Mouse (Mus musculus) heart, embryonic 11.5 days (tissue): Measurements from ENCODE around the gene Txndc11. TPM values are rescaled to one million over a fixed set of nuclear protein-coding genes. Genes with fewer than 3 reads are reported as not detected.

ENCODE experiments used
- ATAC-seq: fragments of 200-750 bp; cut with Nextera tagmentation; replicated peaks from 2 replicates; pipeline ENCODE4 v1.8.0; 2017; ENCODE audit warnings: moderate library complexity; ENCODE audit not compliant: insufficient number of reproducible peaks, low FRiP score, low TSS enrichment
- H3K27ac ChIP-seq: fragments of 300-500 bp; sonication (generic); 2 replicates; pipeline ENCODE4 v1.5.1; 2014; ENCODE audit warnings: mild to moderate bottlenecking, low read depth, low read length
- H3K27me3 ChIP-seq: fragments of 300-500 bp; sonication (generic); 2 replicates; pipeline ENCODE4 v1.6.1; 2014; ENCODE audit warnings: mild to moderate bottlenecking, low read length, mixed read lengths; ENCODE audit not compliant: control insufficient read depth, insufficient read depth
- H3K36me3 ChIP-seq: fragments of 300-500 bp; sonication (generic); 2 replicates; pipeline ENCODE4 v1.6.1; 2014; ENCODE audit warnings: mild to moderate bottlenecking, low read length, moderate library complexity, mixed read lengths; ENCODE audit not compliant: control insufficient read depth, insufficient read depth
- H3K4me1 ChIP-seq: fragments of 300-500 bp; sonication (generic); 2 replicates; pipeline ENCODE4 v1.6.1; 2014; ENCODE audit warnings: low read length; ENCODE audit not compliant: control insufficient read depth, insufficient read depth
- H3K4me2 ChIP-seq: fragments of 300-500 bp; sonication (generic); 2 replicates; pipeline ENCODE4 v1.6.1; 2014; ENCODE audit warnings: mild to moderate bottlenecking, moderate library complexity
- H3K4me3 ChIP-seq: fragments of 300-500 bp; sonication (generic); 2 replicates; pipeline ENCODE4 v1.5.1; 2014; ENCODE audit warnings: low read depth, low read length
- H3K9ac ChIP-seq: fragments of 300-500 bp; sonication (generic); 2 replicates; pipeline ENCODE4 v1.6.1; 2014; ENCODE audit warnings: mild to moderate bottlenecking, low read depth, low read length, moderate library complexity
- H3K9me3 ChIP-seq: fragments of 300-500 bp; sonication (generic); replicated peaks from 2 replicates; pipeline ENCODE4 v1.6.1; 2016; ENCODE audit warnings: low read length; ENCODE audit not compliant: control insufficient read depth
- WGBS: fragments of 180-500 bp; shearing (Covaris S2); extraction: QIAGEN DNeasy Blood & Tissue Kit; methylation state at CpG from one replicate; pipeline ENCODE4 v1.1.7; 2014; ENCODE audit not compliant: insufficient replicate concordance; 5-methylcytosine and 5-hydroxymethylcytosine counted together
- polyA plus RNA-seq: library from polyadenylated mRNA; unstranded; fragments of >200 nt; fragmentation: Nextera tagmentation; extraction: Ambion mirVana; gene quantifications from 2 replicates; pipeline ENCODE4 v1.2.1, GENCODE M21; 2014

Gene Txndc11
- 33.5 and 34.7 TPM in 2 replicates for polyA plus RNA-seq

GRCm38 (mm10) chr16:11134348-11135344 lies at the start of gene Txndc11:
Txndc11 (minus strand) TSS chr16:11134650.
- peak within 1 kb of the TSS; percentile 98 for H3K27ac ChIP-seq
- no peaks in the 10 kb centered on the region for H3K27me3 ChIP-seq
- peak; percentile 98 for ATAC-seq
- peaks cover 5% of the 10 kb centered on the region for H3K36me3 ChIP-seq
- H3K4me1 ChIP-seq: peaks cover 15% of the 10 kb centered on the region
- H3K4me3 ChIP-seq: peak within 1 kb of the TSS; percentile 96
- under 1% methylated on average over 75 of the region's 80 CpGs for WGBS
- H3K9ac ChIP-seq: peak within 1 kb of the TSS; percentile 97
- peak within 1 kb of the TSS; percentile 89 for H3K4me2 ChIP-seq
- no peaks in the 10 kb centered on the region for H3K9me3 ChIP-seq

DNA sequence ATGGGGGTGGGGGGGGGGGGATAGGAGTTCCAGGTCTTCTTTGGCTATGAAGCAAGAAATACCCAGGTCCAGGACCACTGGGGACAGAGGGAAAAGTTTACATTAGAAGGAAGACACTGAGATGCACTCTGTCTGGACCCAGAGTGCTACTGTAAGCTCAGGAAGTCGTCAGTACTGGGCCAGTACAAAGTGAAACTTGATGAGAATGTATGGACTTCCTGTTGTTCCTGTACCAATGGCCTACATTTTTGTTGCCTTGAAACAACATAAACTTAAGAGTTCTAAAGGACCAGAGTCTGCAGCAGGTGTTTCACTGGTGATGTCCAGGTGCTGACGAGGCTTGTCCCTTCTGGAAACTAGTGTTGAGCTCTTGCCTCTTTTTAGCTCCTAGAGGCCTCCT lies 43.0 kb upstream of the Txndc11 start:
- H3K27ac ChIP-seq: no peak overlapping the region
- no peak for ATAC-seq
- H3K9ac ChIP-seq: no peak overlapping the region
- no peaks in the 10 kb centered on the region for H3K36me3 ChIP-seq
- 0 out of 2 replicates have a peak, but pooled peaks cover 4% of the 10 kb centered on the region for H3K9me3 ChIP-seq
- H3K4me1 ChIP-seq: peaks cover 3% of the 10 kb centered on the region; the same call in 1 of the 2 replicates
- H3K4me2 ChIP-seq: no peak overlapping the region; the same call in 1 of the 2 replicates
- H3K4me3 ChIP-seq: no peak overlapping the region
- 71% methylated on average over 2 of the region's 2 CpGs for WGBS
- no peaks in the 10 kb centered on the region for H3K27me3 ChIP-seq

- ATAC-seq: no peak
- Histone ChIP-seq H3K9ac (peak overlapping the region; percentile 82), H3K27ac (peak overlapping the region; percentile 81), H3K9me3 (0 out of 2 replicates have a peak, but pooled peaks cover 4% of the 10 kb centered on the region), H3K27me3 (no peaks in the 10 kb centered on the region), H3K4me3 (peak overlapping the region; percentile 70), H3K36me3 (no peaks in the 10 kb centered on the region), H3K4me2 (peak overlapping the region; percentile 89), H3K4me1 (peaks cover 3% of the 10 kb centered on the region; the same call in 1 of the 2 replicates)
- WGBS: 3% methylated on average over 4 of the region's 4 CpGs
Measured at GRCm38 (mm10) chr16:11176884-11177244, 42.4 kb upstream of the Txndc11 start.

DNA sequence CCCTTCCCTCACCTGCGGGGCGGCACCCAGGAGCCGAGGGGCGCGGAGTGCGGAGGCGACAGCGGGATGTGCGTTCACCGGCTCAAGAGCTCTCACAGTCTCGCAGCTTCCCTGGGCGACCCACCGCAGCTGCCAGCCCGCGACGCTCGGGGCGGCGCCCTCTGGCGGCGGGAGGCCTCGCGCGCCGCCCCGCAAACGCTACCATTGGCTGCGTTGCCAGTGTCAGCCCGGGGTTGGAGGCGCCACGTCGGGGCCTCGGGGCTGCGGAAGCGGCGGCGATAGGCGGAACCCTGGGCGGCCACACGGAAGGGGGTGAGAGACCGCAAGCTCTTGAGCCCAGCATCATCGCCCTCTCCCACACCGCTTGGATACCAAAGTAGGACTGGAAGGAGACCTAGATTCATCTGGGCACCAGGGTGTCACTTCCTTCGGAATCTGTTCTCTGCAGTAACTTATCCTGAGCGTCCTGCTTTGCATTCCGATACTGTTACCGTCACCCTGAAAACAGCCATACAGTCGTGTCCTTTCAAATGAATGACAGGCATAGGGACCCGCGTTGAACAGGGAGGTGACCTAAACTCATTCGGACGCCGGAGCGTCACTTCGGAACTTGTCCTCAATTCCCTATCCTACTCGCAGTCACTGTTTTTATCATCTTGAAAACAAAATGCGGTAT lies 41.9 kb upstream of the Txndc11 start, which contains the start of gene Zc3h7a:
Zc3h7a (minus strand) TSS at position 186 of the 676 bp plus-strand sequence.
- Histone ChIP-seq H3K36me3 (no peaks in the 10 kb centered on the region), H3K9ac (peak within 1 kb of the TSS; percentile 82), H3K4me2 (peak within 1 kb of the TSS; percentile 89), H3K4me3 (peak within 1 kb of the TSS; percentile 70), H3K27me3 (no peaks in the 10 kb centered on the region), H3K27ac (peak within 1 kb of the TSS; percentile 81), H3K4me1 (peaks cover 3% of the 10 kb centered on the region; the same call in 1 of the 2 replicates), H3K9me3 (0 out of 2 replicates have a peak, but pooled peaks cover 4% of the 10 kb centered on the region)
- under 1% methylated on average over 56 of the region's 57 CpGs for WGBS
- peak; percentile 91 for ATAC-seq

DNA sequence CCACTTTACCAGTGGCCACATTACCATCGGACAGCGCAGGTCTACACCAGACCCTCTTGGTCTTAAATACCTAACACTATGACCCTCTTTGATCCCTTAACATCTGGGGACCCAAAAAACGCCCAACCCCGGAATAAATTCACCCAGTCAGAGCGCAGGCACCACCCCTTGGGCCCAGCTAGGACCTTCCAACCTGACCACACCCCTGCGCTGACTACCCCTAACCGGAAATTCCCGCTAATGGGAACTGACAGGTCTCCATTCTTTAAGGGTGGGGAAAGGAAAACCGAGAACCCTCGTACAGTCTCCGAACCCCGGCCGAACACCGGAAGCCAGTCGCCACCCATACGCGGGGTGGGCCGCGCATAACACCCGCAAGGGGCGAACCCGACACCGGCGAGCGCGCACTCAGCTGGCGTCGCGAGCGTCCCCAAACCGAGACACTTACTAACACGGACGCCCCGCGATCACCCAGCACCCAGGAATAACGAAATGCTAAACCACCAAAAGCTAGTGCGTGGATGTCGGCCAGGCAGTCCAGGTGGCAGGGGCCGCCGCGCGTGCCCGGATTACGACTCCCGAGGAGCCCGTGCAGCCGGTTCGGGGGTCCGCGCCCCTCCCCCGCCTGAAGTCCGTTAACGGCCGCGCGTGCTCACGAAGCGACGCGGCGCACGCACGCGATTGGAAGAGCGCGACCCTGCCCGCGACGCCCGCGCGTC lies 41.2 kb upstream of the Txndc11 start:
- Histone ChIP-seq H3K9me3 (0 out of 2 replicates have a peak, but pooled peaks cover 4% of the 10 kb centered on the region), H3K27me3 (no peaks in the 10 kb centered on the region), H3K4me2 (peak overlapping the region; percentile 89), H3K4me1 (peaks cover 3% of the 10 kb centered on the region; the same call in 1 of the 2 replicates), H3K4me3 (peak overlapping the region; percentile 70), H3K27ac (peak overlapping the region; percentile 81), H3K36me3 (no peaks in the 10 kb centered on the region), H3K9ac (peak overlapping the region; percentile 82)
- ATAC-seq: peak; percentile 55
- WGBS: under 1% methylated on average over 62 of the region's 72 CpGs

GRCm38 (mm10) chr16:11175100-11175488 lies 40.6 kb upstream of the Txndc11 start:
- H3K4me1 ChIP-seq: peaks cover 3% of the 10 kb centered on the region; the same call in 1 of the 2 replicates
- 0 out of 2 replicates have a peak, but pooled peaks cover 4% of the 10 kb centered on the region for H3K9me3 ChIP-seq
- 12% methylated on average over 9 of the region's 9 CpGs for WGBS
- ATAC-seq: no peak
- no peaks in the 10 kb centered on the region for H3K27me3 ChIP-seq
- H3K36me3 ChIP-seq: no peaks in the 10 kb centered on the region
- H3K4me2 ChIP-seq: peak overlapping the region; percentile 89
- peak overlapping the region; percentile 81 for H3K27ac ChIP-seq
- peak overlapping the region; percentile 82 for H3K9ac ChIP-seq
- peak overlapping the region; percentile 70 for H3K4me3 ChIP-seq

GRCm38 (mm10) chr16:11174671-11175081 lies 40.2 kb upstream of the Txndc11 start:
- peak overlapping the region; percentile 89 for H3K4me2 ChIP-seq
- H3K27ac ChIP-seq: no peak overlapping the region
- WGBS: 11% methylated on average over 10 of the region's 10 CpGs
- peak overlapping the region; percentile 70 for H3K4me3 ChIP-seq
- H3K9me3 ChIP-seq: 0 out of 2 replicates have a peak, but pooled peaks cover 4% of the 10 kb centered on the region
- ATAC-seq: no peak
- no peaks in the 10 kb centered on the region for H3K36me3 ChIP-seq
- no peaks in the 10 kb centered on the region for H3K27me3 ChIP-seq
- peaks cover 3% of the 10 kb centered on the region; the same call in 1 of the 2 replicates for H3K4me1 ChIP-seq
- peak overlapping the region; percentile 82 for H3K9ac ChIP-seq
